Mouse (Mus musculus) frontal cortex, postnatal 14 days (tissue): ENCODE results near the gene Bicral.
A peak's percentile ranks its signal among the peaks of the same experiment; 100 is the strongest.
"Not testable (repeated sequence)": the region's sequence is repeated elsewhere in the genome, so short reads cannot be mapped to it uniquely, and the experiment has no call there.

Experiments
- DNase-seq, 2 experiments: peaks; one replicate each; pipeline ENCODE4 v3.0.0; 2022; ENCODE audit warnings: low spot score in 2 of 2

Bicral gene

DNA sequence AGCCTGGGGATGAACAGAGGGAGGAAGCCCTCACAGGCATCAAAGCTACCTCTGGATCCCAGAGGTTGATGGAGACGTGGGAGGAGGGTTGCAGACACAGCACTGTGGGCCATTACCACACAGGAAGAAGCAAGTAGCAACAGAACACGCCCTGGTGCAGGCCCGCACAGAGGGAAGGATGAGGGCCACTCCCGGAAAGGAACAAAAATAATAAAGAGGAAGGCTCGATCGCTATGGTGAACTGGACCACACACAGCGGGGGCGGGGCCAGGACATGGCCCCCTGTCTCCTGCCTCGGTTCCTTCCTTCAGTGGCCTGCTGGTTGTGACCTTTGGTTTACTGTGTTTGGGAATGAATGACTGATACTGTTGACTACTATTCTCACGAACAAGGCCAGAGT lies 58.6 kb downstream of the Bicral start:
- DNase-seq, result no peak

DNA sequence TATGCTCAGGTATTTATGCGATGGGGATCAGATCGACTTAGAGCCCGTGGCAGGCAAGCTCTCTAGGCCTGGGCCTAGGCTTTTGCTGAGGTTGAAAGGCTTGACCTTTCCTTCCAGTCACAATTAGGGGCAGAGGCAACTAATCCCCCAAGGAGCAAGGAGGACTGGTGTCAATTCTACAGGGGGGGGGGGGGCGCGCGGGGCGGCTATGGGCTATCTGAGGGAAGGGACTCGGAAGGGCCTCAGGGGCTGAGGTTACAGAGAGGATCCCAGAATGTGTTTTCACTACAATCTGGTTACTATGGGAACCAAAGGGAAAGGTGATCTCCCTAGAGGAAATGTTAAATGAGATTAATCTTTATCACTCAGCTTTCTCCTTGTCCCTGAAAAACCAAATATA lies 60.9 kb downstream of the Bicral start:
- no peak for DNase-seq

DNA sequence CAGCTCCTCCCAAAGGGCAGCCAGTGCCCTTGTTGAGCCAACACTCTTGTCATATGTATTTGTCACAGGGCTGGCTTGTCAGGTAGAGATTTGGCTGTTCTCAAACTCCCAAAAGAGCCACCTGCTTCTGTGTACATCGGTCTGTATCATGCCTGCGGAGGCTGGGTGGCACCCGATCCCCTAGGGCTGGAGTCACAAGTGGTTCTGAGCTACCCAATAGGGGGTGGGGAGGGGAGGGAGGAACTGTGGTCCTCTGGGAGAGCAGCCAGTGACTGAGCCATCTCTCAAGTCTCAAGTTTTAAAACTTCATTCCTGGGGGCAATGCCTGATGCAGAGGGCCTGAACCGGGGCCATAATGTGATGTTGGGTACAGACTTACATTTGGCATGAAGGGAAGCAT lies 61.5 kb downstream of the Bicral start:
- DNase-seq, result no peak

DNA sequence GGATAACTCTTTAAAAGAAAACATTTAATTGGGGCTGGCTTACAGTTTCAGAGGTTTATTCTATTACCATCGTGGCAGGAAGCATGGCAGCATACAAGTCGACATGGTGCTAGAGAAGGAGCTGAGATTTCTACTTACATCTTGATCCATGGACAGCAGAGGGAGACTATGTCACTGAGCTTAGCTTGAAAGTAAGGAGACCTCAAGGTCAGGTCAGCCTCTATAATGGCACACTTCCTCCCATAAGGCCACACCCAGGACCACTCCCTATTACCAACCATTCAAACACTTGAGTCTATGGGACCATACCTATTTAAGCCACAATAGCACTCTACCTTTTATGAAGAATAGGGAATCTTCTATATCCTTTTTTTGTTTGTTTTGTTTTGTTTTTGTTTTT lies 65.3 kb downstream of the Bicral start:
- DNase-seq, result no peak

DNA sequence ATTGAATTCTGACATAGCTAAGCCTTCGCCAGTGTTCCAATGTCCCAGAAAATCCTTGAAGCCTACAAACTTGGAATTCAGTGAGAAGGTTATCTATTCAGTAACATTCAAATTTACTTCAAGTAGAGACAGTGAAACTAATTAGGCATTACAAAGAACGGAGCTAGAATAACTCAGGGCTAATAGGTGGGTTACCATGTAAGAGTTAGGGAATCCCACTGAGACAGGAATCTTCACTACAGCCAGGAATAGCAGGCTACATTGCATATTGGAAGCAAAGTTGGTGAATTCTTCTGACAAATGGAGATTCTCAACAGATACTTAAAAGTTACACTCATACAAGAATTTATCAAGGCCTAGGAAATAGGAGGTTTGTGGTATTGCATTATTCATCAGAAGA lies 70.3 kb downstream of the Bicral start:
- not testable (repeated sequence) for DNase-seq

DNA sequence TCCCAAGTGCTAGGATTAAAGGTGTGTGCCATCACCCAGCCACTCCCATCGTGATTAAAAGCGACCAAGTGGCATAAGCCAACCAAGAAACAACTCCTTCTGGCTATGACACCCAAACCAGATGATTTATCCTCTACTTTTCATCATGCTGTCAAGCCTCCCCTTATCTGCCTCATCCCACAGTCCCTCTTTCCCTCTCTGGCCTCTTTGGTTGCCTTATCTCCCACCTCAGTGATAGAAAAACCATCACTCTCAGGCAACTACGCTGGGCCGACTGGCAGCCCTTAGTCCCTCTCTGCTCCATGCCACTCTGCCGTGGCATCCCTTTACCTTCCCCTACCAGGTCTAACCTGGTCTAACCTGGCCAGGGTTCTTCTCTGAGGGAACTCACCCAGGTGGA lies 71.3 kb downstream of the Bicral start:
- DNase-seq, result no peak

DNA sequence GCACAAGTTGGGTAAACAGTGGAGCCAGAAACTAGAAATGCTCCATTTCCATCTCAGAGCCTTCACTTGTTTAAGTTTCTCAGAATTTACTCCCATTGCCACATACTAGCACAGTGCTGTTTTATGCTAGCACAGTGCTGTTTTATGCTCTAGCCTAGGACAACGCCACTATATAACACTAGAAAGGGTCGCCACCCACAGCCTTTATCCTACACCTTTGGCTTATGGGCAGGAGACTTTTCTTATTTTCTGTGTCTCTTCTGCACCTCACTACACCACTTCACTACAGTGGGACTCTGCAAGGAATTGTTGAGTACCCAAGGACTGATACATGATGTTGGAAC lies 75.1 kb downstream of the Bicral start:
- DNase-seq, result no peak

DNA sequence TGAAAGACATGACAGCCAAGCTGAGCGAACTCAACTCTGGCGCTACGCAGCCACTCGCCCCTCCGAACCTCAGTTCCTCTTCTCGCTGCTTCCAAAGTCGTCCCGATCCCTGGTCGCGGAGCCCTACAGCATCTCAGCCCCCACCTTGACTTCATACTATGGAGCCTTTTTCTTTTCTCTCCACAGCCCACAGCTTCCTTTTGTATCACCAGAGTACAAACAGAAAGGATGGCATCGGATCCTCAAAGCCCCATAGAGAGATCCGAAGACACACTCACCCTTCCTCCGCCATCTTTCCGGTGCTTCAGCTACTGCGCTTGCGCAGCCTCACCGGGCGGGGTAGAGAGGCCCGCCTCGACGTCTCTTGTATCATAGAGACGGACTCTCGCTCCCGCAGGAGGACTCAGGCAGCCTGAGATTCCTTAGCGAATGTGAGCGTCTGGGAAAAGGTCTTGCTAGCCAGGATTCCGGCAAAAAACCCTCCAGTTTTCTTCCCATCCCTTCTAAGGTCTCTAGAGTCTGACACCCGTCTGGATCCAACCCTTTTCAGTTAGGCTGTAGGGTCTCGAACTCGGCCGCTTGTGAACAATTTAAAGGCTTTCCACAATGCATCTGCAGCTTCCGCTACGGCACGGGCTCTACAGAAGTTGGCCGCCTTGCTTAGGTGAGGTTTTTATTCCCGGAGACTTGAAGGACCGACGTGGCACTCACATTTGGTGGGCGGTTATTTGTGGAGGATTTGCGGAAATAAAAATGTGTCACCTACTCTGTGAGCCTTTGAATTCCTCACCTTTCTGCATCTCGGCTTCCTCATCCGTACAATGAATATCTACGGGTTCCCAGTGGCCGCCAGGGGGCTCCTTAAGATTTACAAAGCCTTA lies 75.7 kb downstream of the Bicral start, which contains the start of gene Rpl7l1:
Gene Rpl7l1, minus strand, starts transcription at position 332 of the 881 bp plus-strand sequence.
- DNase-seq, result peak; percentile 82 to 86

DNA sequence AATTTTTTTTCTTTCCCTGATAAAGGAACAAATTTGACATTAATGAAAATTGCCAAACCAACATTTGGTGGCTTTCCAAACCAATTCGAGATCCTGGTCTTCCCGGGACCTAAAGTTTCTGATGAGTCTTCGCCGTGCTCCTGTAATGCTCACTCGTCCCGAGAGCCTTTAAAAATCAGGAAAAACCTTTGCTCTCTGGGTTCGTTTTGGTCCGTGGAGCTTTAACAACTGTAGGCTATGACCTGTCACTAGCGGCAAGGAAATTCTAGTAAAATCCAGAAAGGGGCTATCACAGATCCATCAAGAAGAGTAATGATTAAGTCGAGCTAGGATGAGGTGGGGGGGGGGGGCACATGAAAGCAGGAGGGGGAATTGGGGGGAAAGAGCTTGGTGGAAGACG lies 76.4 kb downstream of the Bicral start:
- no peak for DNase-seq

DNA sequence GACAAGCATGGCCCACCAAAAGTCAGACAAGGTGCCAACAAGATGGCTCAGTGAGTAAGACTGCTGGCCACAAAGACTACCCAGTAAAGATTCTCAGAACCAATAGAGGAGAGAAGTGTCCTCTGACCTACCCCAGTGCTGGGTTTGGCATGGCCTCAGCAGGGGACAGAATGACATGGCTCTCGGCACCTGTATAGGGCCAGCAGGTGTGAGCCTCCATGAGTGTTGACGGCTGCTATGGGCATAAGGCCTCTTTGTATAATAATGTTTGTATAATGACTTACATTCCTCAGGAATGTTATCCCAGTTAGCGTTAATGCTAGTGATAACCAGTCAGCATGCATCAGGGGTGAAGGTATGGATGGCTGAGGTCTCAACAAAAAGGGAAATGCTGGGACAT lies 82.2 kb downstream of the Bicral start:
- DNase-seq, result no peak

DNA sequence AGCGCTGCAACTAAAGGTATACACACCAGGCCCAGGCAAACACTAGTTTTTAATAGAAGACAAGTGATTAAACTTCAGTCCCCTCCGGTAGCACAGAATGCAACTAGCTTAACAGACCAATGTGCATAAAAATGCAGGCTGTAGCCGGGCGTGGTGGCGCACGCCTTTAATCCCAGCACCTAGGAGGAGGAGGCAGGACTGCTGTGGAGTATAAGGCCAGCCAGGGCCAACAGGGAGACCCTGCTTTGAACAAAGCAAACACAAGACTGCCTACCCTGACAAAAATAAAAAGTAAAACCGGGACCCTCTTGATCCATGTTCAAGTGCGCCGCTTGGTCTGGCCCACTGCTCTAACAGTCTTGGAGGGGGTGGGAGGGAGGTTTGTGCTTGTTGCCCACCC lies 83.2 kb downstream of the Bicral start:
- no peak for DNase-seq

DNA sequence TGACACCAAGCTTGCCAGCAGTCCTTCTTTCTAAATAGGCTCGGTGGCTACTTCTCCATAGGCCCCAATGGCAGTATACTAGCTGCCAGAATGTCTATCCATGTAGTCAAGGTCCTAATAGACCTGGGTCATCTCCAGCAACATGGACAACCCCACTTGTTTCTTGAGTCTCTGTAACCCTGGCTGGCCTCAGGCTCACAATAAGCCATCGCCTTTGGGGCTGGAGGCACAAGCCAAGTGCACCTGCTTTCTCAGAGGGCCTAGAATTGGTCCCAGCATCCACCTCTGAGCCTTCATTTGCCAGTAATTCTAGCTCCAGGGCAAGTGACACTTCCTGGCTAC lies 84.2 kb downstream of the Bicral start:
- DNase-seq, result no peak

DNA sequence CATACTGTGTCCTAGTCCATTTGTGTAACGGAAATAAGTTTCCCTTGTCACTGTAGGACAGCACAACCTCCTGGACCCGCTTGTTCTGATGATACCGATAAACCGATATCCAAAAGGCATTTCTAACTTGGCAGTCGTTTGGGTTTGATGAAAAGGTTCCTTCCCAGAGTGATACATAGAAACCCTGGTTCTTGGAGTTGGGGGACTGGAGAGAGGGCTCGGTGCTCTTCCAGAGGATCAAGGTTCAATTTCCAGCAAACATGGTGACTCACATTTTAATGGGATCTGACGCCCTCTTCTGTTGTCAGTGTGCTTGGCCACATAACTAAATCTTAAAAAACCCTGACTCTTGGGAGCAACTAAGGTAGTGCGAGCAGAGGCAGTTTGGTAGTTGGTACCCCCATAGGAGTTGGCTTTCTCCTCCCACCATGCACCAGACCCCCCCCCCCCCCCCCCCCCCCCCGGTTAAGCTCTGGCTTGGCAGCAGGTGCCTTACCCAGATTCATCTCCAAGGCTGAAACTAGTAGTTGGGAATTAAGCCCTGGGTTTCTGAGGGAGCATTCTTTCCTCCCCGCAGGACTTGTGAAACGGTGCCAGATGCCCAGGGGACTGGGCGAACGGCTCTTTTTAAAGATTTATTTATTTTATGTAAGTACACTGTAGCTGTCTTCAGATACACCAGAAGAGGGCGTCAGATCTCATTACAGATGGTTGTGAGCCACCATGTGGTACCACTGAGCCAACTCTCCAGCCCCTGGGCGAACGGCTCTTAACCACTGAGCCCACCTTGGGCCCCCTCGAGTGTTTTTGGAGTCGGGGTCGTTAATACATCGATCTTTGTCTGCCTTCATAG lies 84.8 kb downstream of the Bicral start:
- no peak for DNase-seq

DNA sequence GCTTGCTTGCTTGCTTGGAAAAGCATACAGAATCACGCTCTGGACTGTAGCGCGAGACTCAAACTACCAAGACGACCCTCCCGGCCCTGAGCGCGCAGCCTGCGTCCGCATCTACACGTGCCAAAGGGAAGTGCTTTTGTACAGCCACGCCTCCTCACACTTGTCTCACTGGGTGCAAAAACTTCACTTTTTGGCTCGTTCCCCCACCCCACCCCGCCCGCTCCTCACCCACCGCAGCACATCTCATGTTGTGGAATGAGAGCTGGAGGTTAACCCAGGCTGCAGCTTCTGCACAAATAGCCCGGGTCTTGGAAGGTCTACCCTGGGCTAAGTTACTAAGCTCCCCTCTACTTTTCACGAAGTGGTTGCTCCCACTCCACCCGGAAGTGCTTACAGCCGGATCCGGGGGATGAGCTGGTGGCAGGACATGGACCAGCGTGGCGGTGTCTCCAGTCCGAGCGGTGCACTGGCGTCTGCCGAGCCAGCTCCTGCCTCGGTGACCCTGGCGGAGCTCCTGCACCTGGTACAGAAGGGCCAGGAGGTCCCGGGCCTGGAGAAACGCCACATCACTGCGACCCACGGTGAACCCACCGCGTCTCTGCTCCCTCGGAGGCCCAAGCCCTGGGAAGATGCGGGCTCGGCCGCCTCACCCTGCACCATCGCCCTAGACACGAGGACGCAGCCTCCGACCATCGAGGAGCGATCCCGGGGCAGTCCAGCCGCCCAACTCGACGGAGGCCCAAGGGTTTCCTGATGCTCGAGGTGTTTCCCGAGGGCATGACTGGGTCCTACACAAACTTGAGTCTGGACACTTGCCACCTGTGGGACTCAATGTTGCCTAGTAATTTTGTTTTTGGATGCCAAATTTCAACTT lies 85.6 kb downstream of the Bicral start, which contains the start of gene 2310039H08Rik:
Gene 2310039H08Rik, plus strand, starts transcription at position 232 of the 874 bp plus-strand sequence.
- DNase-seq, result peak; percentile 73 to 77

DNA sequence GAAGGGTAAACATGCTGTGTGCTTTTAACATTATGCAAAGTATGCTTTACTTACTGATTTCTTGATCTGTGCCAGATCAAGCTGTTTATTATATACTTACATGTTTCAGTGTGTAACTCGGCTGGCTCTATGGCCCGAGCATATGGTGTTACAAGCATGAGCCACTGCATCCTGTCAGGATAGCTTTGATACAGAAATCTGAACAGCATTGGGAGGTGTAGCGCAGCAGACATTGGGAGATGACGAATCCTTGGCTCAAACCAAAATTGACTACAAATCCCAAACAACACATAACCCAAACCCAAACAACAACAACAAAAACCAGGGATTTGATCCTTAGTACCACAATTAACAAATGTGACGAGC lies 86.3 kb downstream of the Bicral start:
- DNase-seq, result no peak

DNA sequence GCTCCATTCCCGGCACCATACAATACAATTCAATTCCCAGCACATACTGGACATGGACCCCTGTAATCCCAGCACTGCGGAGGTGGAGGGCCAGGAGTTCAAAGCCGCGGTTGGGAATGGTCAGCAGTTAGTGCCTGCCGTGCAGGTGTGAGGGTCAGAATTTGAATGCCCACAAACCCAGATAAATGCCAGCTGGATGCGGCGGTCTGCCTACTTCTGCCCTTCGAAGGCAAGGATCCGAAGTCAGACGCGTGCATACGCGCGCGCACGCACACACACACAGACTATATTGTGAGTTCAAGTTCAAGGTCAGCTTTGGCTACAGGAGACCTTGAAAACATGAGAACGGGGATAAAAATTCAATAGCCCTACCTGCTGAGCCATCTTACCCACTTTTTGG lies 86.7 kb downstream of the Bicral start:
- no peak for DNase-seq

DNA sequence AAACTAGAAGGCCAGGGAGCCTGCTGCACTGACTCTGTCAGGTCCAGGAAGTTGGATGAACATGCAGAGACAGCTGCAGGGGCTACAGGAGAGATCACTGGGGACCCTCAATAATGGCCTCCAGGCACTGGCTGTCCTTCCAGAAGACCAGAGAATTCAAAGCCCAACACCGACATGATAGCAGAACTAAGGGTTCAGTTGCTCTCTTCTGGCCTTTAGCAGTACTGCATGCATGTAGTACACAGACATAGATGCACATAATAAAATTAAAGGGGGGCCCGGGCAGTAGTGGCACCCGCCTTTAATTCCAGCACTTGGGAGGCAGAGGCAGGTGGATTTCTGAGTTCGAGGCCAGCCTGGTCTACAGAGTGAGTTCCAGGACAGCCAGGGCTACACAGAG lies 87.3 kb downstream of the Bicral start:
- DNase-seq, result no peak

DNA sequence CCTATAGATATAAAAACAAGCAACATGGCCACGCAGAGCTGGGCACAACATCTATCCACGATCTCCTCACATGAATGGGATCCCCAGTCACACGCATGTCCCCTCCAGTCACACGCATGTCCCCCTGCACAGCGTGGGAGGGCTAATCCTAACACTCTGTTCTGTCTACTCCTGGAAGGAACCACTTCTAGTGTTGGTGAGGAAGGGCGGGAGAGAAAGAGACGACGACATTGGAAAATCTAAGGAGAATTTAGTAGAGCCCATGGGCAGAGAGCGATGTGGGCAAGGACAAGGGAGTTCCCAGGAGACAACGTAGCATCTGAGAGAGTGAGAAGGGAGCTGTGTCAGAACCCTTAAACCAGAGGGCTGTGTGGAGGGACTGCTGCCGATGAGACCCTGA lies 87.7 kb downstream of the Bicral start:
- DNase-seq, result no peak

DNA sequence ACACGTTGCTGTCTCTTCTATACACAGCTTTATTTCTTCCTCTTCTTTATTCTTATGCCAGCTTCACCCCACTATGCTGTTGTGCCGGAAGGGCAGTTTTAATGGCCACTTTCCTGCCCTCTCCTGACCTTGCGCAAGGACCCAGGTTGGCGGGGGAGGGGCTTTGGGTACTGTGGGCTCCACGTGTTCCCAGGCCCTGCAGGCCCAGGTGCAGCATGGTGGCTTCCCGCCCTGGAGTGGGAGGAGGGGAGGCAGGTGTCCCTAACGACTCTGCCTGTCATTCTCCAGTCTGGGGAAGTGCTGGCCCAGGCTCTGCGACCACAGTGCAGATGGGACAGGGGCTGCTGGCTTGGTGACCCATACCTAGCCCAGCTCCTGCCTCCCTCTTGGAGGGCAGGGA lies 90.4 kb downstream of the Bicral start:
- DNase-seq, result no peak

DNA sequence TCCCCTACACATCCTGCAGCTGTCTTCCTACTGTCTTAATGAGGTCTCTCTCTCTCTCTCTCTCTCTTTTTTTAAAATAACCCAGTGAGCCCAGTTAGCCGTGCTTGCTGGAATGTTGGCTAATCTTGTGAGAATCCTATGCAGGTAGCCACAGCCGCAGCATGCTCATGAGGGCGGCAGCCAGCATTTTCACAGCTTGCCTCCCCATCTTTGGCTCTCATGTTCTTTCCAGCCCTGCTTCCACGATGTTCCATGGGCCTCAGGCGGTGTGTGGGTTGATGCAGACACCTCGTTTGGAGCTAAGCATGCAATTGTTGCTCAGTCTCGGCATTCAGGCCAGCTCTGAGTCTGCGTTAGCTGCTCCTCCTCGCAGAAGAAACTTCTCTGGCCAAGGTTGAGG lies 93.4 kb downstream of the Bicral start:
- DNase-seq, result not testable (repeated sequence)

DNA sequence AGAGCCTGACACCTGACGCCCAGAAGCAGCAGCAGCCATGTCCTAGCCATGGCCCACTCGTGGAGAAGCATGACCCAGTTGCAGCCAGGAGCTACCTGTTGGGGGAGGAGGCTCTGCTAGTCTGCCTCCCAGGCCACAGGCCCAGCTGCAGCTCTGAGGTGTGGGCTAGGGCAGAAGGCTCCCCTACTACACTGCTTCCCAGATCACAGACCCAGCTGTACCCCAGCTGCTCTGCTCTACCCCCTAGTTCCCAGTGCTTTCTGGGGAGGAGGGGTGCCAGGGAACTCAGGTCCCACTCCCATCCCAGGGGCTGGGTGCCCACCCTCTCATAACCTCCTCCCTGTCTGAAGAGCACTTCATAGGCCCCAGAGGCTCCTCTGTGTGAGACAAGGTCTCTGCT lies 94.7 kb downstream of the Bicral start, which contains the start of gene Ptcra:
Gene Ptcra, minus strand, starts transcription at position 169 of the 400 bp plus-strand sequence.
- no peak for DNase-seq

DNA sequence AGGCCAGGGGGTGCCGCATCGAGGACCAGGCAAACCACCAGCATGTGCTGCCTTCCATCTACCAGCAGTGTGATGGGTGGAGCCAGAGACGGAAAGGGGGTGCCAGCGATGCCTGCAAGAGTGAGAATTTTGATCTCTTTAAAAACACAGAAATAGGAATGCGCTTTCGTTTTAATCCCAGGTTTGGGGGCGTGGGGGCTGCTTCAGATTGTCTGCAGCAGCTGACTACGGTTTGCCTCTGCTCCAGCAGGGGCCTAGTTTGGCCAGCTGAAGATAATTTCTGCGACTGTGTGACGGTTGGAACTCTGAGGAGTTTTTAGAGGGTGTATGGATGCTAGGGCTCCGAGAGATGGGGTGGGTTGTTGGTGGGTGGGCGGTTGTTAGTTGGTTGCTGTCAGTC lies 99.5 kb downstream of the Bicral start:
- DNase-seq, result no peak
